Mouse (Mus musculus) MEL (cell line): ENCODE data around the gene Tfe3. TPM values are rescaled to one million over a fixed set of nuclear protein-coding genes. Genes with fewer than 3 reads are reported as not detected.
A peak's percentile ranks its signal among the peaks of the same experiment; 100 is the strongest.

Experiments used
- DNase-seq: peaks from one replicate; pipeline ENCODE4 v3.0.0; 2011; ENCODE audit warnings: low read depth, low spot score
- H3K27ac ChIP-seq: 2 replicates; pipeline ENCODE4 v1.5.1; 2012; ENCODE audit warnings: low read depth, mild to moderate bottlenecking, control low read depth, low read length, moderate library complexity; ENCODE audit not compliant: control insufficient read depth
- H3K27me3 ChIP-seq, 2 experiments: fragments of 150-350 bp in 1 of 2; sonication (generic) in 1 of 2; 2 replicates each; pipeline ENCODE4 v1.6.1; 2012; ENCODE audit warnings: low read length in 2 of 2, mild to moderate bottlenecking in 2 of 2, improper control_type of control experiment in 1 of 2, moderate library complexity in 1 of 2; ENCODE audit not compliant: insufficient read depth in 2 of 2, control insufficient read depth in 1 of 2
- H3K36me3 ChIP-seq, 2 experiments: 2 replicates each; pipeline ENCODE4 v1.6.1; 2012 to 2014; ENCODE audit warnings: low read length in 2 of 2, improper control_type of control experiment in 1 of 2, inconsistent platforms in 1 of 2, mild to moderate bottlenecking in 1 of 2; ENCODE audit not compliant: insufficient read depth in 2 of 2, control insufficient read depth in 1 of 2
- H3K4me1 ChIP-seq, 2 experiments: fragments of 150-350 bp in 1 of 2; sonication (generic) in 1 of 2; 2 replicates each; pipeline ENCODE4 v1.6.1; 2012; ENCODE audit warnings: low read length in 2 of 2, improper control_type of control experiment in 1 of 2, mild to moderate bottlenecking in 1 of 2; ENCODE audit not compliant: insufficient read depth in 2 of 2, control insufficient read depth in 1 of 2
- H3K4me3 ChIP-seq, 2 experiments: fragments of 150-350 bp in 1 of 2; sonication (generic) in 1 of 2; 2 replicates each; pipeline ENCODE4 v1.5.1; 2012; ENCODE audit warnings: low read depth in 2 of 2, low read length in 2 of 2, mild to moderate bottlenecking in 2 of 2, moderate library complexity in 2 of 2, control low read depth in 1 of 2, improper control_type of control experiment in 1 of 2; ENCODE audit not compliant: control insufficient read depth in 1 of 2, insufficient read depth in 1 of 2
- H3K79me2 ChIP-seq: 2 replicates; pipeline ENCODE4 v1.6.1; 2012; ENCODE audit warnings: mild to moderate bottlenecking, low read length, moderate library complexity; ENCODE audit not compliant: control insufficient read depth, poor library complexity, insufficient read depth
- H3K9ac ChIP-seq: 2 replicates; pipeline ENCODE4 v1.6.1; 2012; ENCODE audit warnings: low read depth, mild to moderate bottlenecking, control low read depth, low read length, moderate library complexity; ENCODE audit not compliant: control insufficient read depth, poor library complexity, severe bottlenecking
- H3K9me3 ChIP-seq: fragments of 150-350 bp; sonication (generic); replicated peaks from 2 replicates; pipeline ENCODE4 v1.6.1; 2012; ENCODE audit warnings: mild to moderate bottlenecking, low read length, improper control_type of control experiment, moderate library complexity; ENCODE audit not compliant: insufficient read depth
- CHD2 ChIP-seq: IDR thresholded peaks from 2 replicates; pipeline ENCODE4 v1.6.1; 2011; ENCODE audit warnings: low read length, improper control_type of control experiment
- E2F4 ChIP-seq: IDR thresholded peaks from 2 replicates; pipeline ENCODE4 v1.6.1; 2011; ENCODE audit warnings: low read depth, low read length, improper control_type of control experiment, borderline replicate concordance
- ELF1 ChIP-seq: IDR thresholded peaks from 2 replicates; pipeline ENCODE4 v1.6.1; 2014; ENCODE audit warnings: low read depth, mild to moderate bottlenecking, inconsistent platforms, low read length, improper control_type of control experiment, moderate library complexity
- EP300 ChIP-seq, 2 experiments: IDR thresholded peaks; 2 replicates each; pipeline ENCODE4 v1.6.1; 2011; ENCODE audit warnings: improper control_type of control experiment in 2 of 2, low read length in 2 of 2, low read depth in 1 of 2, mild to moderate bottlenecking in 1 of 2
- ETS1 ChIP-seq: IDR thresholded peaks from 2 replicates; pipeline ENCODE4 v1.6.1; 2012; ENCODE audit warnings: low read depth, mild to moderate bottlenecking, inconsistent platforms, low read length, improper control_type of control experiment, moderate library complexity
- GABPA ChIP-seq: IDR thresholded peaks from 2 replicates; pipeline ENCODE4 v1.6.1; 2012; ENCODE audit warnings: low read depth, mild to moderate bottlenecking, inconsistent platforms, low read length, improper control_type of control experiment, moderate library complexity
- GATA1 ChIP-seq: IDR thresholded peaks from 2 replicates; pipeline ENCODE4 v1.6.1; 2011; ENCODE audit warnings: low read depth, low read length, improper control_type of control experiment
- MAFK ChIP-seq: IDR thresholded peaks from 2 replicates; pipeline ENCODE4 v1.6.1; 2011; ENCODE audit warnings: low read depth, mild to moderate bottlenecking, low read length, improper control_type of control experiment, borderline replicate concordance
- MAX ChIP-seq: IDR thresholded peaks from 2 replicates; pipeline ENCODE4 v1.6.1; 2011; ENCODE audit warnings: low read length, improper control_type of control experiment
- MAZ ChIP-seq: IDR thresholded peaks from 2 replicates; pipeline ENCODE4 v1.6.1; 2012; ENCODE audit warnings: low read depth, mild to moderate bottlenecking, inconsistent platforms, low read length, improper control_type of control experiment
- MYB ChIP-seq: IDR thresholded peaks from 2 replicates; pipeline ENCODE4 v1.6.1; 2011; ENCODE audit warnings: mild to moderate bottlenecking, low read depth, low read length, improper control_type of control experiment
- MYC ChIP-seq: IDR thresholded peaks from 2 replicates; pipeline ENCODE4 v1.6.1; 2011; ENCODE audit warnings: low read depth, mild to moderate bottlenecking, low read length, improper control_type of control experiment, moderate library complexity
- NELFE ChIP-seq: IDR thresholded peaks from 2 replicates; pipeline ENCODE4 v1.6.1; 2011; ENCODE audit warnings: low read depth, low read length, improper control_type of control experiment
- NRF1 ChIP-seq: IDR thresholded peaks from 2 replicates; pipeline ENCODE4 v1.6.1; 2014; ENCODE audit warnings: low read depth, mild to moderate bottlenecking, inconsistent platforms, low read length, improper control_type of control experiment, moderate library complexity; ENCODE audit not compliant: poor library complexity, insufficient read depth, severe bottlenecking
- POLR2A ChIP-seq, 2 experiments: IDR thresholded peaks; 2 replicates each; pipeline ENCODE4 v1.6.1; 2011 to 2012; ENCODE audit warnings: low read length in 2 of 2, mild to moderate bottlenecking in 2 of 2, control low read depth in 1 of 2, improper control_type of control experiment in 1 of 2, low read depth in 1 of 2, moderate library complexity in 1 of 2; ENCODE audit not compliant: control insufficient read depth in 1 of 2, insufficient read depth in 1 of 2, poor library complexity in 1 of 2
- RCOR1 ChIP-seq: IDR thresholded peaks from 2 replicates; pipeline ENCODE4 v1.6.1; 2012; ENCODE audit warnings: low read depth, mild to moderate bottlenecking, inconsistent platforms, low read length, improper control_type of control experiment
- SIN3A ChIP-seq: IDR thresholded peaks from 2 replicates; pipeline ENCODE4 v1.6.1; 2012; ENCODE audit warnings: low read length, improper control_type of control experiment, inconsistent platforms
- SMC3 ChIP-seq: IDR thresholded peaks from 2 replicates; pipeline ENCODE4 v1.6.1; 2011; ENCODE audit warnings: low read depth, low read length, improper control_type of control experiment
- TBP ChIP-seq: IDR thresholded peaks from 2 replicates; pipeline ENCODE4 v1.8.0; 2011; ENCODE audit warnings: low read depth, low read length, improper control_type of control experiment
- TCF12 ChIP-seq: IDR thresholded peaks from 2 replicates; pipeline ENCODE4 v1.6.1; 2014; ENCODE audit warnings: low read depth, mild to moderate bottlenecking, inconsistent platforms, low read length, improper control_type of control experiment, moderate library complexity
- USF1 ChIP-seq: IDR thresholded peaks from 2 replicates; pipeline ENCODE4 v1.6.1; 2014; ENCODE audit warnings: low read depth, mild to moderate bottlenecking, inconsistent platforms, low read length, improper control_type of control experiment, moderate library complexity
- ZKSCAN1 ChIP-seq: IDR thresholded peaks from 2 replicates; pipeline ENCODE4 v1.6.1; 2012; ENCODE audit warnings: low read depth, mild to moderate bottlenecking, inconsistent platforms, low read length, improper control_type of control experiment, moderate library complexity
- polyA plus RNA-seq, 2 experiments: library from polyadenylated mRNA; stranded (reverse) in 1 of 2; unstranded in 1 of 2; fragments of >175 nt in 1 of 2; fragments of >200 nt in 1 of 2; gene quantifications; 2 replicates each; pipeline versions ENCODE4 v1.2.1 to v1.2.4; 2012; ENCODE audit warnings: low replicate concordance in 2 of 2, low read depth in 1 of 2; ENCODE audit not compliant: insufficient read length in 2 of 2, insufficient read depth in 1 of 2, missing spikeins in 1 of 2
- total RNA-seq: library from RNA; depleted of rRNA; stranded (reverse); fragments of 300-350 nt; gene quantifications from 2 replicates; pipeline ENCODE4 v1.2.3, GENCODE M21; 2012

Tfe3 gene
- total and polyA plus RNA-seq, 3 experiments = 20.6 to 64.7 TPM; not detected in 1

- Histone ChIP-seq H3K4me1 (peaks cover 18 to 33% of the 10 kb centered on the region in 2 experiments), H3K36me3 (peaks cover 13 to 26% of the 10 kb centered on the region in 2 experiments), H3K9ac (peak overlapping the region; percentile 60), H3K27me3 (no peaks in the 10 kb centered on the region), H3K4me3 (peak overlapping the region; percentile 72 to 75), H3K27ac (peak overlapping the region; percentile 86), H3K9me3 (no peaks in the 10 kb centered on the region), H3K79me2 (peaks cover 18% of the 10 kb centered on the region)
- peak; percentile 26 for TF ChIP-seq CHD2
- peak; percentile 65 for TF ChIP-seq TCF12
- TF ChIP-seq GATA1 = peak; percentile 72
- TF ChIP-seq MYB = no peak
- peak; percentile 32; the same call in 1 of the 2 replicates for TF ChIP-seq TBP
- TF ChIP-seq POLR2A (IDR thresholded peaks at IDR 0.05; ENCODE audit: control insufficient read depth in 1 of 2, insufficient read depth in 1 of 2, low read depth in 1 of 2, low read length in 2 of 2, poor library complexity in 1 of 2) = peak in 1 of 2 experiments; percentile 54; a peak in 1 of 4 replicates
- no peak for TF ChIP-seq ZKSCAN1
- peak; percentile 47; the same call in 1 of the 2 replicates for TF ChIP-seq NELFE
- peak; percentile 64 for TF ChIP-seq SIN3A
- TF ChIP-seq SMC3 = no peak
- TF ChIP-seq USF1 = no peak; the same call in 1 of the 2 replicates
- peak in 1 of 2 experiments; percentile 61; a peak in 3 of 4 replicates for TF ChIP-seq EP300 (IDR thresholded peaks at IDR 0.05; ENCODE audit: low read depth in 1 of 2, low read length in 2 of 2)
- TF ChIP-seq MAZ = peak; percentile 26; the same call in 1 of the 2 replicates
- peak; percentile 54 for TF ChIP-seq RCOR1
- peak; percentile 91 for TF ChIP-seq ETS1
- no peak for TF ChIP-seq GABPA
- peak; percentile 48; the same call in 1 of the 2 replicates for TF ChIP-seq ELF1
- TF ChIP-seq MAX = peak; percentile 22; the same call in 1 of the 2 replicates
- peak; percentile 85 for TF ChIP-seq MAFK
- TF ChIP-seq NRF1 = peak; percentile 38; the same call in 1 of the 2 replicates
- no peak; the same call in 1 of the 2 replicates for TF ChIP-seq MYC
- 0 out of 2 replicates have a peak, but pooled peaks have one; percentile 12 for TF ChIP-seq E2F4
- peak; percentile 89 for DNase-seq
Observed at GRCm38 (mm10) chrX:7763631-7764393, 1.5 kb downstream of the Tfe3 start.
